Mouse (Mus musculus) CH12.LX (cell line): ENCODE data around the gene Grik5. TPM values are rescaled to one million over a fixed set of nuclear protein-coding genes. Genes with fewer than 3 reads are reported as not detected.

ENCODE experiments used
- DNase-seq: peaks from one replicate; pipeline ENCODE4 v3.0.0-alpha.2; 2013; ENCODE audit errors: extremely low read depth
- H3K27ac ChIP-seq: 2 replicates; pipeline ENCODE4 v1.5.1; 2012; ENCODE audit warnings: low read depth, mild to moderate bottlenecking, control low read depth, moderate library complexity; ENCODE audit not compliant: insufficient read depth
- H3K27me3 ChIP-seq: replicated peaks from 2 replicates; pipeline ENCODE3; 2012; ENCODE audit warnings: inconsistent platforms
- H3K36me3 ChIP-seq, 2 experiments: replicated peaks in 1 of 2; 2 replicates each; pipeline versions ENCODE3 to v1.6.1; 2012; ENCODE audit warnings: inconsistent platforms in 1 of 2, low read length in 1 of 2, mild to moderate bottlenecking in 1 of 2, mixed read lengths in 1 of 2, moderate library complexity in 1 of 2; ENCODE audit not compliant: control insufficient read depth in 1 of 2, insufficient read depth in 1 of 2
- H3K4me1 ChIP-seq, 2 experiments: 2 replicates each; pipeline ENCODE4 v1.6.1; 2012; ENCODE audit warnings: inconsistent platforms in 1 of 2, moderate library complexity in 1 of 2; ENCODE audit not compliant: insufficient read depth in 2 of 2, control insufficient read depth in 1 of 2
- H3K4me2 ChIP-seq: 2 replicates; pipeline ENCODE4 v1.6.1; 2012; ENCODE audit warnings: low read depth, mild to moderate bottlenecking, control low read depth; ENCODE audit not compliant: poor library complexity, insufficient read depth, severe bottlenecking
- H3K4me3 ChIP-seq, 3 experiments: fragments of 150-350 bp in 1 of 3; sonication (generic) in 1 of 3; replicated peaks in 1 of 3; 2 replicates each; pipeline versions ENCODE3 to v1.5.1; 2011 to 2012; ENCODE audit warnings: low read depth in 2 of 3, low read length in 2 of 3, mild to moderate bottlenecking in 2 of 3, moderate library complexity in 2 of 3, control low read depth in 1 of 3, improper control_type of control experiment in 1 of 3, inconsistent platforms in 1 of 3, mixed read lengths in 1 of 3; ENCODE audit not compliant: poor library complexity in 1 of 3
- H3K79me2 ChIP-seq: replicated peaks from 2 replicates; pipeline ENCODE4 v1.6.1; 2012; ENCODE audit warnings: mild to moderate bottlenecking, moderate library complexity; ENCODE audit not compliant: control insufficient read depth, poor library complexity, insufficient read depth, severe bottlenecking; ENCODE audit errors: extremely low read depth
- H3K9ac ChIP-seq: 2 replicates; pipeline ENCODE4 v1.6.1; 2012; ENCODE audit warnings: low read depth, mild to moderate bottlenecking, control low read depth, moderate library complexity; ENCODE audit not compliant: insufficient read depth
- H3K9me3 ChIP-seq: replicated peaks from 2 replicates; pipeline ENCODE3; 2012; ENCODE audit warnings: low read length, inconsistent platforms, mixed read lengths
- BHLHE40 ChIP-seq: IDR thresholded peaks from 2 replicates; pipeline ENCODE4 v1.6.1; 2011; ENCODE audit warnings: mild to moderate bottlenecking, low read depth, low read length, improper control_type of control experiment
- CHD1 ChIP-seq: IDR thresholded peaks from 2 replicates; pipeline ENCODE4 v1.6.1; 2012; ENCODE audit warnings: low read depth, low read length, improper control_type of control experiment, inconsistent platforms
- CTCF ChIP-seq, 2 experiments: IDR thresholded peaks in 1 of 2; conservative IDR thresholded peaks in 1 of 2; 2 replicates each; pipeline ENCODE4 v1.5.1; 2011 to 2012; ENCODE audit warnings: low read depth in 2 of 2, low read length in 2 of 2, improper control_type of control experiment in 1 of 2, inconsistent platforms in 1 of 2, mild to moderate bottlenecking in 1 of 2, moderate library complexity in 1 of 2
- E2F4 ChIP-seq: IDR thresholded peaks from 2 replicates; pipeline ENCODE4 v1.6.1; 2011; ENCODE audit warnings: low read depth, low read length, improper control_type of control experiment; ENCODE audit not compliant: insufficient replicate concordance
- ELF1 ChIP-seq: IDR thresholded peaks from 2 replicates; pipeline ENCODE4 v1.6.1; 2014; ENCODE audit warnings: low read depth, mild to moderate bottlenecking, inconsistent platforms, low read length, improper control_type of control experiment
- EP300 ChIP-seq: IDR thresholded peaks from 2 replicates; pipeline ENCODE4 v1.6.1; 2011; ENCODE audit warnings: low read length, improper control_type of control experiment
- GABPA ChIP-seq: IDR thresholded peaks from 2 replicates; pipeline ENCODE4 v1.6.1; 2012; ENCODE audit warnings: low read depth, low read length, improper control_type of control experiment, inconsistent platforms; ENCODE audit not compliant: insufficient replicate concordance
- HCFC1 ChIP-seq: IDR thresholded peaks from 2 replicates; pipeline ENCODE4 v1.6.1; 2012; ENCODE audit warnings: low read depth, mild to moderate bottlenecking, inconsistent platforms, low read length, improper control_type of control experiment
- IRF4 ChIP-seq: IDR thresholded peaks from 2 replicates; pipeline ENCODE4 v1.6.1; 2014; ENCODE audit warnings: low read depth, mild to moderate bottlenecking, inconsistent platforms, low read length, improper control_type of control experiment
- KAT2A ChIP-seq: IDR thresholded peaks from 2 replicates; pipeline ENCODE4 v1.6.1; 2012; ENCODE audit warnings: low read length, improper control_type of control experiment, inconsistent platforms; ENCODE audit not compliant: insufficient replicate concordance
- MAFK ChIP-seq: IDR thresholded peaks from 2 replicates; pipeline ENCODE4 v1.6.1; 2011; ENCODE audit warnings: low read length, improper control_type of control experiment; ENCODE audit not compliant: insufficient replicate concordance
- MEF2A ChIP-seq: IDR thresholded peaks from 2 replicates; pipeline ENCODE4 v1.6.1; 2014; ENCODE audit warnings: low read depth, mild to moderate bottlenecking, inconsistent platforms, low read length, improper control_type of control experiment, borderline replicate concordance
- MXI1 ChIP-seq: IDR thresholded peaks from 2 replicates; pipeline ENCODE4 v1.6.1; 2011; ENCODE audit warnings: mild to moderate bottlenecking, low read depth, low read length, improper control_type of control experiment
- NRF1 ChIP-seq: IDR thresholded peaks from 2 replicates; pipeline ENCODE4 v1.6.1; 2014; ENCODE audit warnings: low read depth, mild to moderate bottlenecking, inconsistent platforms, low read length, improper control_type of control experiment, moderate library complexity
- PAX5 ChIP-seq: IDR thresholded peaks from 2 replicates; pipeline ENCODE4 v1.6.1; 2012; ENCODE audit warnings: low read length, inconsistent platforms, mixed read lengths
- RCOR1 ChIP-seq: conservative IDR thresholded peaks from 2 replicates; pipeline ENCODE4 v1.6.1; 2012; ENCODE audit warnings: low read depth, mild to moderate bottlenecking, inconsistent platforms, low read length, improper control_type of control experiment
- SMC3 ChIP-seq: IDR thresholded peaks from 2 replicates; pipeline ENCODE4 v1.6.1; 2011; ENCODE audit warnings: low read depth, low read length, improper control_type of control experiment
- TBP ChIP-seq: conservative IDR thresholded peaks from 2 replicates; pipeline ENCODE4 v1.6.1; 2011; ENCODE audit warnings: low read depth, low read length, improper control_type of control experiment
- TCF12 ChIP-seq: IDR thresholded peaks from 2 replicates; pipeline ENCODE4 v1.6.1; 2014; ENCODE audit warnings: low read depth, mild to moderate bottlenecking, inconsistent platforms, low read length, improper control_type of control experiment
- UBTF ChIP-seq: IDR thresholded peaks from 2 replicates; pipeline ENCODE4 v1.6.1; 2012; ENCODE audit warnings: low read depth, mild to moderate bottlenecking, inconsistent platforms, low read length, improper control_type of control experiment, moderate library complexity
- USF1 ChIP-seq: IDR thresholded peaks from 2 replicates; pipeline ENCODE4 v1.6.1; 2014; ENCODE audit warnings: low read depth, mild to moderate bottlenecking, inconsistent platforms, low read length, improper control_type of control experiment
- USF2 ChIP-seq: conservative IDR thresholded peaks from 2 replicates; pipeline ENCODE4 v1.6.1; 2011; ENCODE audit warnings: low read depth, low read length, improper control_type of control experiment
- ZC3H11A ChIP-seq: IDR thresholded peaks from 2 replicates; pipeline ENCODE4 v1.6.1; 2012; ENCODE audit warnings: low read depth, mild to moderate bottlenecking, inconsistent platforms, low read length, improper control_type of control experiment
- ZMIZ1 ChIP-seq: IDR thresholded peaks from 2 replicates; pipeline ENCODE4 v1.6.1; 2012; ENCODE audit warnings: low read depth, mild to moderate bottlenecking, inconsistent platforms, low read length, improper control_type of control experiment
- dilution Hi-C: fragments of 300-500 bp; cut with MboI; formaldehyde crosslinking; loops from 2 replicates; pipeline ENCODE4 v1.14.3; 2020; ENCODE audit warnings: low sequenced_read_pairs; ENCODE audit not compliant: extremely low pct_unique_long_range_greater_than_20kb, extremely low pct_ligation_motif_present
- in situ Hi-C: fragments of 300-500 bp; cut with MboI; formaldehyde crosslinking; loops from 3 replicates; pipeline ENCODE4 v1.14.3; 2019; ENCODE audit warnings: low sequenced_read_pairs, low pct_ligation_motif_present, low pct_unique_long_range_greater_than_20kb, mixed read lengths
- polyA plus RNA-seq: library from polyadenylated mRNA; unstranded; fragments of >175 nt; gene quantifications from 2 replicates; pipeline ENCODE4 v1.2.1, GENCODE M21; 2012; ENCODE audit warnings: low read depth; ENCODE audit not compliant: insufficient read length
- total RNA-seq, 2 experiments: library from RNA; depleted of rRNA; stranded (reverse); fragments of 300-350 nt in 1 of 2; fragments of >200 nt in 1 of 2; gene quantifications; 2 replicates each; pipeline ENCODE4 v1.2.3; 2012 to 2014

The Grik5 gene
- total and polyA plus RNA-seq, 3 experiments = 1.0 to 2.1 (median 1.5) TPM

DNA sequence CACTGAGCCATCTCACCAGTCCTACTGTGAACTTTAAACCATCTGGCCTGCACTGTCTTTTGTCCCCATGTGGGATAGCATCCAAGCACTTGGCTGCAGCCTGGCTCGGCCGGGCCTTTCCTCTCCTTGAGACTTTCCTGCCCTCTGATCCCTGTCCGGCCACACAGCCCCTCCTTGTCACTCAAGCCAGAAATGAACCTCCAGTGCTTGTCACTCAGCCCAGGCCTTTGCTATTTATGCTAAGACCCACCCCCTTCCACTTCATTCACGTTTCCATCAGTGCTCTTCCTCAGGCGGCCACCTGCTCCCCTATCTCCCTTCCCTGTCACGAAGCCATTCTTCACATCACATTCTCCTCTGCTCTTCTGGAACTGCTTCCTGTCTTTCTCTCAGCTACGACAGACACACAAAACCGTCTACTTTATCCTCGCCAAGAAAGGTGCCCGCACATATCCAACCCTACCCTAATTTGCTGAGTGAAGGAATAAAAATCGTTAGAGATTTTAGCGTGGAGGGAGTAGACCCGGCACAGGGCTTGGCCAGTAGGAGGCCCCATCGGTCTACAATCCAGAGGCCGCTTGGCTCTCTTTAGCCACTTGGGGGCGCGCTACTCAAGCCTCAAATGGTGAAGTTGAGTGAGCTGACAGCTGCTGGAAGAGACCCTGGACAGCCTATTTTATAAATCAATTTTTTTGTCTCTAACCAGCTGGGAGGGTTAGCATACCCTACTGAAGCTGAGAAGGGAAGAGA is 33.4 kb upstream of the Grik5 start (continued):
- TF ChIP-seq TCF12 (peak; percentile 48; the same call in 1 of the 2 replicates), ZC3H11A (peak; percentile 95), SMC3 (peak; percentile 99), E2F4 (no peak), NRF1 (peak; percentile 30; the same call in 1 of the 2 replicates), EP300 (no peak), ELF1 (peak; percentile 57; the same call in 1 of the 2 replicates), MEF2A (peak; percentile 44; the same call in 1 of the 2 replicates), PAX5 (no peak), UBTF (no peak), CTCF (conservative IDR thresholded peaks at IDR 0.05 in 1 of 2, IDR thresholded peaks at IDR 0.05 in 1 of 2; ENCODE audit: low read depth in 2 of 2, low read length in 2 of 2) (peak; percentile 49 to 100; a peak in 3 of 4 replicates), RCOR1 (0 out of 2 replicates have a peak, but pooled peaks have one; percentile 47), GABPA (no peak), MAFK (peak; percentile 71; the same call in 1 of the 2 replicates), USF2 (no peak), KAT2A (no peak), BHLHE40 (no peak), IRF4 (peak; percentile 61), TBP (no peak), ZMIZ1 (0 out of 2 replicates have a peak, but pooled peaks have one; percentile 55), USF1 (no peak), MXI1 (peak; percentile 85), HCFC1 (peak; percentile 47)

- Histone ChIP-seq H3K79me2 (no peaks in the 10 kb centered on the region), H3K4me2 (no peak overlapping the region), H3K36me3 (peaks cover 81 to 92% of the 10 kb centered on the region in 2 experiments), H3K27ac (no peak overlapping the region), H3K4me3 (no peak overlapping the region), H3K4me1 (no peaks in the 10 kb centered on the region), H3K9ac (no peak overlapping the region), H3K27me3 (no peaks in the 10 kb centered on the region), H3K9me3 (no peaks in the 10 kb centered on the region)
- peak in 1 of 2 experiments; percentile 36; a peak in 2 of 4 replicates for TF ChIP-seq CTCF (conservative IDR thresholded peaks at IDR 0.05 in 1 of 2, IDR thresholded peaks at IDR 0.05 in 1 of 2; ENCODE audit: low read depth in 2 of 2, low read length in 2 of 2)
- no peak for TF ChIP-seq PAX5
- TF ChIP-seq CHD1 = no peak
- in situ Hi-C loops (loop anchor here (5.0 kb wide), 1 partner anchor 33 kb away; no protein-coding TSS in a partner anchor), dilution Hi-C loops (no loop called here)
- DNase-seq = no peak
These were observed 27.4 kb upstream of the Grik5 start for GRCm38 (mm10) chr7:25099581-25099980.
